Mouse (Mus musculus) frontal cortex, postnatal 36 days (tissue): Measurements from ENCODE around the gene F3.

ENCODE experiments used
- DNase-seq, 2 experiments: peaks; one replicate each; pipeline ENCODE4 v3.0.0; 2022; ENCODE audit warnings: low spot score in 2 of 2

F3 gene

DNA sequence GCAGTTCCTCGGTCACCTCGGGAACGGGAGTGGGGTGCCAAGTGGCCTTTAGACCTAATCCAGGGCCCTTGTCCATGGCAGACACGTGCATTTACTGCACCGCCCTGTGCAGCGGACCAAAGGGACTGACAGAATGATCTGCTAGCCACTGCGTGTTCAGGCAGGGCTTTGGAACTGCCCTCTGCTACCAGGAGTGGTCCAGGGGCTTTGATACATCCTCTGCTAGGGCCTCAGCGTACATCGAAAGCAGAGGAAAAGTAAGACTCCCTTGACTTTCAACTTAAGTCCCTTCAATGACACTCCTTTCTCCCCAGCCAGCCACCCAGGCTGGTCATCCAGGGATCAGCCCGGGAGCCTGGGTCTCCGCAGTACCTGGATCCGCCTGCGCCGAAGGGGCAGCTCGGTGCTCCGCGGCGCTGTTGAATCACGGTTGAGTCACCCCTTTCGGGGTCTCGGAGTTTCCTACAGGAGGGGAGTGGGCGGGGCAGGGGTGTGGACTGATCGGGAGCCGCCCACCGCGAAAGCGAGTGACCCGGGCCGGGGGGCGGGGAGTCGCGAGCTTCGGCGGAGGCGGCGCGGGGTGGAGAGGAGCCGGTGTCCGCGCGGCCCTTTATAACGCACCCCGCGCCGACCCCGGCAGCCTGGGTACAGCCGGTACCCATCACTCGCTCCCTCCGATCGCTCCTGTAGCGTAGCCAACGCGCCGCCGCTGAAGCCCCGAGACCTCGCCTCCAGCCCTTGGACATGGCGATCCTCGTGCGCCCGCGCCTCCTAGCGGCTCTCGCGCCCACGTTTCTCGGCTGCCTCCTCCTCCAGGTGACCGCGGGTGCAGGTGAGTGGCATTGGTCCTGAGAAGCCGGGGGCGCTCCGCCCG, at the start of gene F3:
F3 (plus strand) TSS at position 567 of the 874 bp plus-strand sequence.
- DNase-seq: peak in 1 of 2 experiments; percentile 63

DNA sequence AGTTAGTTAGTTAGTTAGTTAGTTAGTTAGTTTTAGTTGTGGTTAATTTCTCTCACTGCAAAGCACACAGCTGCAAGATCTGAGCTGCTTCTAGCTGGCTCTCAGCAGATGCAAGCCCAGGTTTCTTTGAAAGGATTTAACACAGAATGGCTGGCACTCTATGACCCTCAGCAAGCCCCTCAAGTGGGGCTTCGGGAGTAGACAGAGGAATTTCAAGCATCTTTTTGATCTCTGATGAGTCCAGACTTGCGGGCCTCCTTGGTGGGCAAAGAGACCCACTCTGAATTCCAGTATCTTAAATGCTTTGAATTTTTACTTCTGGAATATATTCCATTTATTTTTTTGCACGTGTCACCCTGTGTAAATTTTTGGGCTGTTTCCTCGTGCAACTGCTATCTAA, 44.4 kb upstream of the F3 start:
- no peak for DNase-seq

GRCm38 (mm10) chr3:121679443-121679842, 43.9 kb upstream of the F3 start:
- DNase-seq: no peak

DNA sequence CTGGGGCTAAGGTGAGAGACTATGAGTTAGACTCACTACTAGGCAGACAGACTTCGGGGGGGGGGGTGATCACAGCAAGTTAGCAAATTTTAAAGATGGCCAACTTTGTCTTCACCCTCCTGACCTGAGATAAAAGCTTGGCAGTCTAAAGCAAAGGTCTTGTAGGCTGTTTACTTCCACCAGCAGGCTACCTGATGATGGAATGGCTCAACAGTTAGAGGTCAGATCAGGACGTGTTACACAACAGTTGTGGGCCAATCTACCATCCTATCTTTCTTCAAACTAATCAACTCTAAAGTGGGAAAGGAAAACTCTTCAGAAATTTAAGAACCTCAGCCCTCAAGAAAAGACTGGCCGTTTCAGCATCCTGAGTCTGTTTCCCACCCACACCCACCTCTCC, 43.1 kb upstream of the F3 start:
- DNase-seq: no peak

DNA sequence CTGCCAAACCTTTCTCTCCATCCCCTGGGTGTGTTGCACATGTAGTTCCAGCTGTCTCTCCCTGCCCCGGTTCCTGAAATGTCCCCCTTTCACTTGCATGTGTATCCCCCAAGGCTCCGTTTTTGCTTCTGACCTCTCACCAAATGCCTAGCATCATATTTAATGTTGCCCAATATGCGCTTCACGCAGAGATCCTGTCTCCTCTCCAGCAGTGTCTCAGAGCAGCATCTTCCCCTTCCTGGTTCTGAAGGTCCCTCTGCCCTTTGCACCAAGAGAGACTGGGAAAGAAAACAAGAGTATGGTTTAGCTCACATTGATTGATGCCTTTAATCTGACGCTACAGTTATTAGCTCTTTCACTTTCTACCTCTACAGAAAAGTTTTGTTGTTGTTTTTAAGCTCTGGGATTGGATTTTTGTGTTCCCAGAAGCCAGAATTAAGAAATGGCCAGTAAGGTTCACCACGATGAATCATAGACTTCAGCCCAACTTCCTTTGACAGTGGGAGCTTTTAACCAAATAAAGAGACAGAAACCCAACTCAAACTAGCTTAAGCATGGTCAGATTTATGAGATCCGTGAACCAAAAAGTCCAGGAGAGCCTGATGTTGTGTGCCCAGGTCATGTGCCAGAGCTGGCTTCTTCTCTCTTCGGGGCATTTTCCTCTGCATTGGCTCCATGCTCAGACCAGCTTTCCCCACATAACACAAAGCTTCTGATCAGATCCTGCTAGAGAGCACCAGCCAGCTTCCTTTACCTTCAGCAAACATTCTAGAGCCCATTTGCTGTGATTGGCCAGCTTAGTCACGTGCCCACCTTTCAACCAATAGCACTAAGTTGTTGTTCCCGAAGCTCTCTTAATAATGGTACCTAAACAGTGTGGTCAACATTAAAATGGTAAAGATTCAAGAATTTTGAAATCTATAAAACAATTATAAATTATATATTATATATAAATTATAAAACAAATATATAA, 40.6 kb upstream of the F3 start:
- DNase-seq: no peak

GRCm38 (mm10) chr3:121684552-121684951, 38.8 kb upstream of the F3 start:
- DNase-seq: no peak

DNA sequence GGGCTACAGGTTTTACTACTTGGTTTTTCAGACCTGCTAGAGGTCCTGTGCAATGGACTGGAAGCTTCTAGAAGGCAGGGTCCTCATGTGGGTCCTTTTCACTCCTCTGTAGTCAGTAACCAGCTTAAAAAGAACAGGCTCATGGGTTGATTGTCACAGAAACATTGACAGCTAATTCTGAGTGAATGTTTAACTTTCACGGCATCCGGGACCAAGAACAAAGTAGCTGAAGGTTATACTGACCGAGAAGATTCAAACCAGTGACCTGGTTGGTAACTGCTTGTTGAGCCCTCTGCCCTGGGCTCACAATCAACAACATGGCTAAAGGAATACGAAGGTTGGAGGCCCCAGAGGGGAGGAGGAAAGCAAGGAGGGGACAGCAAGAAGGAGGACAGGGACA, 38.4 kb upstream of the F3 start:
- DNase-seq: no peak

DNA sequence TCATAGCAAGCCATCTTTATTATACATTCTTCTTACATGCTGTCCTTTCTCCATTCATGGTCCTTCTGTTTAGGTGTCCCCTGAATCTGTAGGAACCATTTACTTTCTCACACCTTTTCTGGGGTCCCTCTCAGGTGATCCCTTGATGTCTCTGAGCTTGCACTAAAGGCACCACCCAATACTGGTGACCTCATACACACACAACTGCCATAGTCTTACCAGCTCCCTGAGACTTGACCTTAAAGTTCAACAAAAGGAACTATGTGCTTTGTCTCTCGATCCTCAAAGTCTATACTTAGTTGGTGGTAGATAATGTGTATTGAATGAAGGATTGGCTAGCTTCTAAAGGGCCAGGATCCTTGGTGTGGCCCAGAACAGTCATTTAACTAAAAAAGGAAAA, 37.4 kb upstream of the F3 start:
- no peak for DNase-seq

DNA sequence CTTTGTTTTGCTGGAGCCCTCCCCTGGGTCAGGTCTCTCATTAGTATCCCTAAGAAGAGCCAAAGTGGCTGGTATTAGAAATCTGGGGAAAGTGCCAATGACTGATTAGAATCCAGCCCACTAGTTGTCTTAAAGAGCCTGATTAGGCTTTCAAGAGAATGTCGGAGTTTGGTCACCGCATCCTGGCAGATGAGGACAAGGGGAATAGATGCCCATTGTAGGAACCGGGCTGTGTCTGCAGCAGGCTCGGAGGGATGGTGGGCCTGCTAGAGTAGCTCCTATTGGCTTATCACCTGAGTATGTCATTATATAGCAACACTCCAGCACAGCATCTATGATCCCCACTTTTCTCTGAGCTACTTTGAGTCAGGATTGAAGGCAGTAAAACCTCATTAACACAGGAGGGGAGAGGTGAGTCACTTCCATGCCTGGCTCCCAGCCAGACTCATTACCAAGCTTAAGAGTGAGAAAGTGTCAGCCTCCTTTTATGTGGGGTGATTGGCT, 36.9 kb upstream of the F3 start:
- DNase-seq: peak; percentile 8 to 28

GRCm38 (mm10) chr3:121687741-121688140, 35.6 kb upstream of the F3 start:
- no peak for DNase-seq

- no peak for DNase-seq
These were observed 34.3 kb upstream of the F3 start for GRCm38 (mm10) chr3:121689029-121689428.

DNA sequence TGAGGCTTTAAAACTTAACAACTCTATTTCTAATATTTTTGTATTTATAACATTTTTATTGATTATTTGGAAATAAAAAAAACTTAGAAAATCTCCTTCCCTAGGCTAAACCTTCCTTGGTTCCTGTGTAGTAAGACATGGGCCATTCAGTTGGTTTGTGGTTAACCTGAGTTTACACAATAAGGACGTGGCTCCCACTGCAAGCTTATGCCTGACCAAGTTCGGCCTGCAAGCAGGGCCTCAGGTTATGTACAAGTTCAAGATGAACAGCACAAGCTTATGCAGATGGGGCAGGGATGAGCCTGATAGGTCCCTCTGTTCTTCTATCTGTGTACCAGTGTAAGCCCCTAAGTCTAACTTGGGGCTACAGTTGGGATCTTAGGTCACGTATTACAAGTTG, 33.6 kb upstream of the F3 start:
- DNase-seq: no peak

DNA sequence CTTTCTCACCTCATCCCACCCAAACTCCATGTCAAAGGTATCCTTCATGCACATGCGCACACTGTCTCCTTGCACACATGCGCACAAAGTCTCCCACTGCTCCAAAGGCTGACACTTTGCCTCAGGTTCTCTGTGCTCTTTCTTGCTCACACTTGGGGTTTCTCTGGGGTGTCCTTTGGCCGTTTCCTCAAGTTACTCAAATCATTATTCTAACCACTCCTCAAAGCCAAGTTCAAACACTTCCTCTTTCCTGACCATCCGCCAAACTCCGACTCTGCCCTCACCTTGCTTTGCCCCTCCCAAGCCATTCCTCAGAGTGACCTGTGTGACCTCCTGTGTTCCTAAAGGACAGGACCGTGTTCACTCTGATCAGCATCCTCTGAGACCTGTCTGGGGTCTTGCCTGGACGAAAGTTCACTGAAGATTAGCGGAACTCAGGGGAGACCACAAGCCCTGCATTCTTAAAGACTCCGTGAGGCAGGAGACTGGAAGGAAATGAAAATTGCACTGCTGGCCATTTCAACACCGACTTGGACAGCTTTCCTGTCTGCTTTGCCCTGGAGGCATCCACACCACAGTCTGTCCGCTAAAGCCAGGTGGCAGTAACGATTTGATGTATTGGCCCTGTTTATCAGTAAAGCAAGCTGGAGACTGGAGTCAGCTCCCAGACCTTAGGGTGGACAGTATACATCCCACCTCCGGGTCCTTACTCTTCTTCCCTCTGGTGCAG, 30.2 kb upstream of the F3 start:
- DNase-seq: no peak

DNA sequence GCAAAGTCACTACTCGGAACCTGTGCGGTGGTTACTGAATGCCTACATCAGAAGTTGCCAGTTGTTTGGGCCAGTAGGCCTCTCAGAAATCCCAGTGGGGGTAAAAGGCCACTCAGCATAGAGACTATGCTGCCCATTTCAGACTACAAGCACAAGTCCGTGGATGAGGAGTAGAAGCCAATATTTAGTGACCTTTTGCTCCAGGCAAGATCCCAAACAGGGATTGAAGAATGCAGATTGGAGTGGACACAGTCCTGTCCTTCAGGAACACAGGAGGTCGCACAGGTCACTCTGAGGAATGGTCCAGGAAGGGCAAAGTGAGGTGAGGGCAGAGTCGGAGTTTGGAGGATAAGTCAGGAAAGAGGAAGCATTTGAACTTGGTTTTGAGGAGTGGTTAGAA, 29.6 kb upstream of the F3 start:
- DNase-seq: no peak

- DNase-seq: no peak
These were observed 26.2 kb upstream of the F3 start for GRCm38 (mm10) chr3:121697169-121697568.

DNA sequence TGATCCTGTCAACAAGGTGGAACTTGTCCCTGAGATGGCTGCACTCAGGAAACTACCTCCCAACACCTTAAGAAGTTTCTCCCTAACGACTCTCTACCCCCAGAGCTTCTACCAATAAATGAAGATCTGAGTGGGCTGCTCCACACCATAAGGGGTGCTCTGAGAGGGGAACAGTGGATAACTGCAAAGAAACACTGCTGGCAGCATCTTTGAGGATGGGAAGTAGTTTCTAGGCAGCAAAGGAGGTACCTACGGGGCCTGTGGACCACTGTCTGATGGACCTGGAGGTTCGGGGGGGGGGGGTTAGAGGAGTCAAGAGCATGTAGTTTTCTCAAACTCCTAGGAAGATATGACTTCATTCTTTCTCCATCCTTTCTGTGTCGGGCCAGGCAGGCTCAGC, 23.9 kb upstream of the F3 start:
- no peak for DNase-seq

DNA sequence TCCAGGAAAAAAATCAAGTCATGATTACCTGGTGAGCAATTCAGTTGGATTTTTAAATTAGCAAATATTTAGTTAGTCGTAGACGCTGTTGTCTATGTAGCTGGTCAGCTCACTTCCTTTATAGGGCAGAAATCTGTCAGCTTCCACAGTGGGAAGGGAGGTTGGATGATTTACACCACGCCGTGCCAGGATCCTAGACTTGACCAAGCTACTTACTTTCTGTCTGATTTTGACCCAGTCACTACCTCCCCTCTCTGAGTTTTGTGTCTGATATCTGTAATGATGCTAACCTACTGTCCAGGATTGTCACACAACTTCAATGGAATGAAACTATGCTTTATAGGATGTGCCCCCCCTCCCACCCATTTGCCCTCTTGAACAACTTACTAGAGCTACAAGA, 23.5 kb upstream of the F3 start:
- DNase-seq: no peak

DNA sequence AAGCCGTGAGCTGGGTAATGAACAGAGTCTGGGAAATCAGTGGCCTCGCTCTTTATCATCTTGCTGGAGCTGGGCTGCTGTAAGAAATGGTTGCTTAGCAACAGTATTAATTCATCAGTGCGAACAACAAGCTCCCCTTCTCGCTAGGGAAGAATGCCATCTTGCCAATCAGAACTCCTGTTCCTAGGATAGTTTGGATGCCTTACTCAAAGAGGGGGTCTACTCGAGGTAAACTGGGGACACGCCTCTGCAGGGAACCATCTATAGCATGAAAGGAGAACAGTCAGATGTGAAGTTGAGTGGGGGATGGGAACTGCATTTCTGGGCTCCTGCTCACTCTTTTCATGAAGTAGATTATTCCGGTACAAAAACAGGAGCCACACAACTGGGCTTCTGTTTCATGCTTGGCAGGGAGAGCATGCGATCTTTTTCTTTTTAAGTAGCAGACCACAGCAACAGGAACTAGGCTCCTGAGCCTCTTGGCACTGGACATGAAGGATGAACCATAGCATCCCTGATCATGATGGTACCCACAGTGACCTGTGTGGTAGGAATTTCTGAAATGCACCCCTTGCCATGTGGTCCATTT, 22.9 kb upstream of the F3 start:
- DNase-seq: peak; percentile 51 to 62

DNA sequence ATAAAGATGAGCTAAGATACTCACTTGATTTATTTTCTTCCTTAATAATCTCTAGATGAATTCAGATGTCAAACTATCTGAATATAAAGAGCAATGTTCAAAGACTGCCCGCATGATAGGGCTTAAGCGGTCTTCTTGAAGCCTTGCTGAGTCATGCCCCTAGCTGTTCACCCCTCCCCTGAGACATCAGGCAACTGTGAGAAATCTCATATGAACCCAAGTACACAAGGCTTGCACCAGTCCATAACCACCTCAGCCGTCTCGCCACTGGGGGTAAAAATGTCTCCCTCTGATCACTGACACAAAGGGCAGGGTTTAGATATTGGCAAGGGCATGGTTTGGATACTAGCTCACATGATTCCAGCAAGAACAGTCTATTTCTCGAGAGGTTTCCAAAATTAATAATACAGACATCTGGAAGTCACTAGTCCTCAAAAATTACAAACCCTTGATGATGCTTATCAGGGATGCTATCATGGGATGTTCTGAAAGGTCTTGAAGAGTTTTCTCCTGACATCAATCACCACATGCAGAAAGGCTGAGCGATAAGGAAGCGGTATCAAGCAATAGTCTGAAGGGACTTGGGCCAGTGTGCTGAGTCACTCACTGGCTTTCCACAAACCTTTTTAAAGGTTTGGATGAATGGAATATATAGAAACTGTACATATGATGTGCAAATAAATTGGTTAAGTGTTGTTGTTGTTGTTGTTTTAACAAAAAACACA, 20.0 kb upstream of the F3 start:
- no peak for DNase-seq

GRCm38 (mm10) chr3:121703880-121704243, 19.5 kb upstream of the F3 start:
- DNase-seq: no peak

GRCm38 (mm10) chr3:121706087-121706486, 17.2 kb upstream of the F3 start:
- no peak for DNase-seq
